Mouse (Mus musculus) megakaryocyte, adult 5-6 weeks (primary cell): ENCODE measurements around the gene Chpt1. TPM values are rescaled to one million over a fixed set of nuclear protein-coding genes. Genes with fewer than 3 reads are reported as not detected.
A peak's percentile ranks its signal among the peaks of the same experiment; 100 is the strongest.
"Not testable (repeated sequence)": the region's sequence is repeated elsewhere in the genome, so short reads cannot be mapped to it uniquely, and the experiment has no call there.

ENCODE experiments used
- ATAC-seq: 2 replicates; pipeline ENCODE4 v1.8.0; 2016; ENCODE audit warnings: mild to moderate bottlenecking, inconsistent platforms; ENCODE audit not compliant: poor library complexity, severe bottlenecking
- total RNA-seq, 2 experiments: library from RNA; stranded (forward) in 1 of 2; stranded (reverse) in 1 of 2; fragments of 153-499, 151-499 nt in 1 of 2; fragments of 221-1000, 200-1000 nt in 1 of 2; gene quantifications; 2 replicates each; pipeline versions ENCODE4 v1.2.3 to v1.2.4; 2015 to 2017

Chpt1 gene
- total RNA-seq, 2 experiments from 2014 or later = 15.5 to 19.5 TPM

DNA sequence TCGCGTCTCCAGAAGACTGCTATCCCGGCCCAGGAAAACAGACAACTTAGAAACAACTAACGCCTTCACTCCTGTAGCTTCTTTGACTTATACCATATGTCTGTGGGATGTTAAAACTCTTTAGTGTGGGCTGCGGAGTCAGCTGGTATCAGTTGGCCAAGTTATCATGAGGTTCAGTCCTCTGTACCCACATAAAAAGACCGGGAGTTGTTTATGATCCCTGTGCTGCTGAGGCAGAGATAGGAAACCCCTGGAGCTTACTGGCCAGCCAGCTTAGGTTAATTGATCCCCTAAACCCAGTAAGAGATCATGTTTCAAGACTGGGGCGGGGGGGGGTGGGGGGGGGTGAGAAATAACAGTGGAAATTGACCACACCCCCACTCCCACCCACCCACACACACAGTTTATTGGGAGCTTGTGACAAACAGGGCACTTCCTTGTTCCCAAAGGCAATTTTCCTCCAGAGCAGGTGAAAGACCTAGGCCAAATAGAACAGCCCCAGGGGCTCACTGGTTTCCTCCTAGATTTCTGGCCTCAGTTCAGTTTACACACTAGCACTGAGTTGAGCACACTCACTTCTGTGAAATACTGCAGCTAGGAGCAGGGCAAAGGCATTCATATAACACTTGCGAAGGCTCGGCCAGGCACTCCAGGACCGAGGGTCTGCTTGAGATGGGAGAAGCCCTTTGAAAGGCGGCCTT, 6.9 kb downstream of the Chpt1 start:
- ATAC-seq = no peak

DNA sequence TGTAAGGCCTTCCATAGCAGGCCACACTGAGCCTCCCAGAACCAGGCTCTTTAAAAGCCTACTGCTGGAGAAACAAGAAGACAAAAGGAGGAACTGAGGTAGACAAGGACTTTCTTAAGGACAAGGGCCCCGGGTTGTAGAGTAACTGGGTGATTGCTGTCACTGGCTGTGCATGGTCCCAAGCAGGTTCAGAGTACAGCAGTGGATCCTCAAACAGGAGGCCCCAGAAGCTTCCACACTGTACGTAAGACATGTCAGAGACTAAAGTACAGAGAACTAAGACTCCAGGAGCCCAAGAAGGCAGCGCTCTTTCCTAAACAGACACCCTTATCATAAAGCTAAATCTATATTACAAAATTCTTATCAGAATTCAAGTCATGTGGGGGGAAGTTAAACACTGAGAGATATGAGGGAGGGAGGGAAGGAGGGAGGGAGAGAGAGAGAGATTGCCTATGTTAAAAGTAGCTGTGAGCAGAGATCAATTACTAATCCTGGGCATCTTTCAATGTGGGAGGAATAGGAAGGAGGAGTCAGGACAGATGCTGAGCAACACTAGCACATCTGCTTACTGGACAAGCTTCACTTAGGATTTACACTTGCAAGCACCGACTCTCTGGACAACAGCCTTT, 8.8 kb downstream of the Chpt1 start:
- ATAC-seq = peak; percentile 31

DNA sequence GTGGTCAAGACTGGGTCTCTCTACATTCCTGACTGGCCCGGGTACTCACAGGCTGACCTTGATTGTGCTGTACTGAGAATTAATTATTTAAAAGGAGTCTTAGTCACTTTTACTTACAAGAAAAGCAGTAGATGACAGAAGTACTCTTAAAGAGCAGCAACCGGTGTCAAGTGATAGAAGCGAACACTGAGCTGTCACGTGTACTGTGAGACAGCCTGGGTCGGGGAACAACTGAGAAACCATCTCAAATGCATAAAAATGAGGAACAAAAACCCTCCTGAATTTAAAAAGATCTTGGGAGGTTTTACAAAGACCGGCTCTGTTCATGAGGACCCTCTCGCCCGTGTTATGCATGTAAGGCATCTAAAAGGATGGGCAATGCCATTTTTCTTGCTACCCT, 11.2 kb downstream of the Chpt1 start:
- ATAC-seq = peak; percentile 30; the same call in 1 of the 2 replicates

DNA sequence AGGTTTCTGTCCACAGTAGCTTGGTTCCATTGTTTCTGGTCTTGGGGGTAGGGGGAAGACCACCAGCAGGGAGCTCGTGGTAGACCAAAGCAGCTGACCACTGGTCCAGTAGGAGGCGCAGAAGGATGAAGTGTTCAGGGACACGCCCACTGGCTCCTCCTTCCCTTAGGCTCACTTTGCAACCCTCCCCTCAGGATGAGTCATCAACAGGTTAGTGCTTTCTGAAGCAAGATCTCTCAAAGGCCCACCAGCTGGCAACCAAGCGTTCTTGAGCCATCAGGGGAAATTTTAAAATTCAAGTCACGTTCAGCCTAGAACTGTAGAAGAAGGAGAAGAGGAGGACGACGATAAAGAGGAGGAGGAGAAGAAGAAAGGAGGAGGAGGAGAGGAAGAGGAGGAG, 12.2 kb downstream of the Chpt1 start:
- peak; percentile 87 for ATAC-seq

DNA sequence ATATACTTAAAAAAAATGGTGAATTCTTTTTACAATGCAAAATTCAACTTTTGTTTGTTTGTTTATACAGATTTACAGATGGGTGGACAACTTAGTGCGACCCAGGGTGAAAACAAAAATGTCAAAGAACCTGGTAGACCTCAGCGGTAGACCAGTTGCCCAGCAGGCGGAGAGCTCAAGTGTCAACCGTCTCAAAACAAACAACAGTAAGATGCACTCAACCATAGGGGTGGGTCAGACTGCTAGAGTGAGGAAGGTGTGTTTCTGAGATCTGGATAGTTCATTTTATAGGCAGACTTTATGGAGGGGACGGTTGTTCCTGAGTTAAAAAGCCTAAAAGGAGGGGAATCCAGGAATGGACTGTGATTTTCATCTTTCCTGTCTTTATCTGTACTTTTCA, 15.2 kb downstream of the Chpt1 start:
- no peak for ATAC-seq

DNA sequence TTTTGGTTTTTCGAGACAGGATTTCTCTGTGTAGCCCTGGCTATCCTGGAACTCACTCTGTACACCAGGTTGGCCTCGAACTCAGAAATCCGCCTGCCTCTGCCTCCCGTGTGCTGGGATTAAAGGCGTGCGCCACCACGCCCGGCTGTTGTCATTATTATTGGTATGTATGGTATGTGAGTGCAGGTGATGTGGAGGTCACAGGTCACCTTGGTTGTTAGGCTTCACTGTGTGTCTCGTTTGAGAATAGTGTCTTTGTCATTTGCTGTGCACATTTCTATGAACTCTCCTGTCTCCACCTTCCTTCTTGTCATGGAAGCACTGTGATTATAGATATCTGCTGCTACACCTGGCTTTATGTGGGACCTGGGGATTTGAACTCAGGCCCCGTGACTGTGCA, 21.0 kb downstream of the Chpt1 start:
- not testable (repeated sequence) for ATAC-seq

DNA sequence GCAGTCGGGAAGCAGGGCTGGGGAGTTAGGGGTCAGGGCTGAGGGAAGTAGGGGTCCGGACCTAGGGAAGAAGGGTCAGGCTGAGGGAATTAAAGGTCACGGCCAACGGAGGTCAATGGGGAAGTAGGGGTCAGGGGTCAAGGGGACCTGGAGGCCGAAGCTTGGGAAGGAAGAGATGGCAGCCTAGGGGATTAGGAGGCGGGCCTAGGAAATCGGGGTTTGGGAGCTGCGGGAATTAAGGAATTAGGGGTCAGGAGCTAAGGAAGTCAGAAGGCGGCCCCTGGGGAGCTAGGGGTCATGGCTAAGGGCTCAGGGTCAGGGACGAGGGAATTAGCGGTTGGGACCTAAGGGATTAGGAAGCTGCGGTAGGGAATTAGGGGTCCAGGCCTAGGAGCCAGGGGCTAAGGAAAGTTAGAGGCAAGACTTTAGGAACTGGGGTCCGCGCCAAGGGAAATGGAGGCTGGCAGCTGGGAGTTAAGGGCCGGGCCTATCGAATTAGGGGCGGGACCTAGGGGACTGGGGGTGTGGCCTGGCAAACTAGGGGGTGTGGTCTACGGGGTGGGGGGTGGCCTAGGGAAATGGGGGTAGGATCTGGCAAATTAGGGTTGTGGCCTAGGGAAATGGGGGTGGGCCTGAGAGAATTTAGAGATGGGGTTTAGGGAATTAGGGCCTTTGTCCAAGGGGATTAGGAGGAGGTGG, 43.6 kb downstream of the Chpt1 start:
- ATAC-seq = no peak

DNA sequence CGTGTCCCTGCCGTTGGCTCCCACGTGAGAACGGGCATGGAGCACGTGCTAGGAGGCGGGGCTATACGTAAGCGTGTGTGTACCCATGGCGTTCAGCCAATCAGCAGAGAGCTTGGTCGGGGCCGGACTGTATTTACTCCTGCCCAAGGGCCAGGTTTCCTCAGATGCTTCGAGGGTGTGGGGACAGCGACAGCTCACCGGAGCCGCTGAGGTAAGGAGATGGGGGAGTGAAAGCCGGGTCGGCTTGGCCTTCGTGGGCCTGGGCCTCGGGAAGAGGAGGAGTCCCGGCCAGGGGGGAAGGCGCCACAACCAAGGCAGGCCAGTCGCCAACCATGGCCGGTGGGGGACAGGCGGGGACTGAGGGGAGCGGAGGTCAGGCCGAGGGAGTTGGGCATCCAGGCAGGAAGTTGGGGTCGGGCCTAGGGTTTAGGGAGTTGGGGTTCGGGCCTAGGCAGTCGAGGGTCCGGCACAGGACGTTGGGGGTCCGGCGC, 44.3 kb downstream of the Chpt1 start, which contains the start of gene Sycp3:
Gene Sycp3, plus strand, starts transcription at position 68 of the 491 bp plus-strand sequence.
- ATAC-seq = no peak

DNA sequence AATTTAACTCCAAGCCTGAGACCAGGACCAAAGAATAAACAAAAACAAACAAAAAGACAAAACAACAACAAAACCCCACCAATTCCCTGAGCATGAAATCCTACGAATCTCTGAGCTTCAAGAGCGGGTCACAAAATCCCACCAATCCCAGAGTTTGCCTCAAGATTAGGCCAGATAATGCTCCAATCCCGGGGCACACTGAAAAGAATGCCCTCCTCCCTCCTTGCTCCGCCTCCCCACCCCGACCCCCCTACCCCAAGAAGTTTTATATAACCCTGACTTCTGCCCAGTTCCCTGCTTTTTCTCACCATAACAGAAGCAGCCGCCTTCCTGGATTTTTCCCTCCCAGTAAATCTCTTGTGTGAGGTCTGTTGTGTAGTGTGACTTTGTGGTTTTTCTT, 46.1 kb downstream of the Chpt1 start:
- no peak for ATAC-seq

DNA sequence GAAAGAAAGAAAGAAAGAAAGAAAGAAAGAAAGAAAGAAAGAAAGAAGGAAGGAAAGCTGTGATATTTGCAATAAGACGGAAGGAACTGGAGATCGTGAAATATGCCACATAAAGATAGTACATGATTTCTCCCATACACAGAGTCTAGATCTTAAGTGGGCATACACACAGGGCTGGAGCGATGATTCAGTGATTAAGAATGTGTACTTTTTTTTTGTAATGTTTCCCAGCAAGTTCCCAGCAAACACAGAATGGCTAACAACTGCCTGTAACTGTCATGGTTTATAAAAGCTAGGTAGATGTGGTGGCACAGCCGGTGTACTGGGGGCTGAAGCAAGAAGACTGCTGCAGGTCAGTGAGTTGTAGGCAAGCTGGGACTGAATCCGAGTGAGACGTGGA, 51.9 kb downstream of the Chpt1 start:
- ATAC-seq = no peak

DNA sequence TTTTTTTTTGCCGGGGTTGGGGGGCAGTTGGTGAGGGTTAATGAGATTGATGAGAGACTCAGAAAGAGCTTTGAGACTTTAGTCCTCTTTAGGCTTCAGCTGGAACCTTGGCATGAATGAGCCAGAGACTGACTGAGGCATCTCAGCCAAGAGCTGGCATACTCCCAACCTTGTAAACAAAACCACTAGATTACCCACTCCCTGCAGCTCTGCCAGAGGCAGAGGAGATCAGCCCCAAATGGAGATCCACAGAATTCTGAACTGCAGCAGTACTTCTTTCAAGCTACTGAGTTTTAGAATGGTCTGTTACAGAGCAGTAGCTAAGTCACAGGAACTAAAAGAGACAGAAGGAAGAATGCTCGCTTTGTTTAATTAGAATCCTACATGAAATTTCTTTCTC, 52.7 kb downstream of the Chpt1 start:
- no peak for ATAC-seq

DNA sequence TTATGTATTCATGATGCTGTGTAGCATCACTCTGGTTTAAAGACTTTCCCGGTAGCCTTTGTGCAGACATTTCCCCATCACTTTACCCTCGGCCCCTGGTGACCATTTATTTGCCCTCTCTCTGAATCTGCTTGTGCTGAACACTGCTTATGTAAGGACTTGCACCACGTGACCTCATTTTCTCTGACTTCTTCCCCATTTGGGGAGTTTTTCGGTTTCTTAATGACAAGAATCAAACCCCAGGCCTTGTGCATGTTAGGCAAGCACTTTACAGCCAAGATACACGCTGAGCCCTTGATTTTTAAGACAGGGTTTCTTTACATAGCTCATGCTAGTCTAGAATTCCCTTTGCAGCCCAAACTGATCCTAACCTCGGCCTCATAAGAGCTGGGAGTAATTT, 62.6 kb downstream of the Chpt1 start:
- peak; percentile 85 for ATAC-seq

DNA sequence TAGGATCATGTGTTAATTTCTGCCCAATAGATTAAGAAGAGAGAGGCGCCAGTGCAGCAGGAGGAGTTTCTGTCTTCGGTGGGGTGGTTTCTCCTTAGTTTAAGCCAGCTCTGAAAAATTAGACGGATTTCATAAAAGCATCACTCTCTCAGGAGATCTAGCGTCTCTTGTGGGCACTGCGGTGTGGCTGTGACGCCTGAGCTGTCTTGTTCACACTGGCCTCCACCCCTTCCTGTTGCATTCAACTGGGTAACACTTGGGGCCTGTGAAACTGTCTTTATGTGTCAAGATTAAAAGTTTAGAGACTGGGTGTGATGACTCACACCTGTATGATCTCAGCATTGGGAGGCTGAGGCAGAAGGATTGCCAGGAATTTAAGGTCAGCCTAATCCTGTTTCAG, 75.9 kb downstream of the Chpt1 start:
- peak; percentile 78 for ATAC-seq

DNA sequence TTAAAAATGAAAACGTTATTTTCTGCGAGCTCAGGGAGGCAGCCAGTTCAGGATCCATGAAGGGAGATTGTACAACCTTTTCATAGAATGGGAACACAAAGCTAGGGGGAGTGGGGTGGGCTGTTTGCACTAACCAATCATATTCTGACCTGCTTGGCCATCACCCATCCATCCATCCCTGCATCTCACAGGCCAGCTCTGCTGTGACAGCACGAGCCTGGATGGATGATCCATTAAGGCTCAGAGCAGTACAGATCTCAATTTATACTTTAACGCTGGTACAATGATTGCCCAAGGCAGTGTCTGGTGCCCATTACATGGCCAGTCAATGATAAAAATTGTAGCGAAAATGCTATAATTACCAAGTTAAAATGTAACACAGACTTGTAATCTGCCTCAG, 77.0 kb downstream of the Chpt1 start:
- ATAC-seq = no peak

DNA sequence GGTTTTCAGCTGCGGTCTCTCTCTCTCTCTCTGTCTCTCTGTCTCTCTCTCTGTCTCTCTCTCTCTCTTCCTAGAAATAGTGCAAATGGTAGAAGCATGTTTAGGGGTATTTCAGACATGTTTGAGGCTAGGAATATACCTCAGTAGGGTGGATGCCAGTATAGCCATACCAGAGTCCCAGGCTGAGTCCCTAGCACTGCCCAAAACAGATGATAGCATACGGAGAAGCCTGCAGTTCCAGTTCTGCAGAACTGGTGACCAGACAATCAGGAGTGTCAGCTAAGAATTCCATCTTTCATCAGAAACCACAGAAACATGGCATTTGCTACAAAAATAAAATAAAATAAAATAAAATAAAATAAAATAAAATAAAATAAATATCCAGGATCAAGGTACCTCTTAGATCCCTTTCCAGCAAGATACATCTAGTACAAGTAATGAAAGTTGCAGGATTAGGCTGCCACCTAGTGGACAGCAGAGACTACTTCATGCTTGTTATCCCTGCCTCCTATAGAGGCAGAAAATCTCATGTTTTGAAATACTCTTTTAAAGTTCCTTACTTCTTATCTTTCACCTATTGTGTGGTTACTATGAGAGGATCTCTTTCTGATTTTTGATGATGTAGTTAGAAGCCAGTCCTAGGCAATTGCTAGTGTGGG, 77.6 kb downstream of the Chpt1 start:
- peak; percentile 82 for ATAC-seq

DNA sequence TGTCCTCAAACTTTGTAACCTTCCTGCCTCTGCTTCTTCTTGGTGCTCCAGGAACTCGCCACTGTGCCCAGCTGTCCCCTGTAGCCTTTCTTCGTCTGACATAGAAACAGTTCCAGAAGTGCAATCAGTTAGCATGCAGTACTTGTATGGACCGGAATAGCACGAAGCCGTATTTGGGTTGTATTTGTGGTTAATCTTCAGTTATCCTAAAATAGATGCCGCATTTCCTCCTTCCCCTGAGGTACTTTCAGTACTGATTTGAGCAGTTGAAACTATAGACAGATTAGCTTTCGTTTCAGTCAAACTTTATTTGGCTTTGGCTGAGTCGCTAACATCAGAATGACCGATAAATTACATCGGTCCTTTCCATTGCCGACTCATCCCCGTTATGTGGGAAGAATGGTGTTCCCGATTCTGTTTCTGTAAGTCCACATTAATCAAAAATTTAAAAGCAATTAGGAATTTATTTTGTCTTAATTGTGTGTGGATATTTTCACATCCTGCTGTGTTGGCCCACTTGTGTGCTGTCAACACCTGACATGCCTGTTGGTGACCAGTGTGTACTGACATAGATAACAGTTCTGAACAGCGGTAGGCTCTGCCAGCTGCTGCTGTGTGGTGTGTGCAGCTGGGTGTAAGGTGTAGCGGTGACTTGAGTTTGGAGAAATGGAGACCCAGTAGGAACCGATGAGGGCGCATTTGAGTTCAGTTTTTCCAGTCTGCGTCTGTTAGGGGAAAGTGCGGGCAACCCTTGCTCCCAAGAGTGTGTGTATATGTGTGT, 83.0 kb downstream of the Chpt1 start:
- peak; percentile 62 for ATAC-seq

DNA sequence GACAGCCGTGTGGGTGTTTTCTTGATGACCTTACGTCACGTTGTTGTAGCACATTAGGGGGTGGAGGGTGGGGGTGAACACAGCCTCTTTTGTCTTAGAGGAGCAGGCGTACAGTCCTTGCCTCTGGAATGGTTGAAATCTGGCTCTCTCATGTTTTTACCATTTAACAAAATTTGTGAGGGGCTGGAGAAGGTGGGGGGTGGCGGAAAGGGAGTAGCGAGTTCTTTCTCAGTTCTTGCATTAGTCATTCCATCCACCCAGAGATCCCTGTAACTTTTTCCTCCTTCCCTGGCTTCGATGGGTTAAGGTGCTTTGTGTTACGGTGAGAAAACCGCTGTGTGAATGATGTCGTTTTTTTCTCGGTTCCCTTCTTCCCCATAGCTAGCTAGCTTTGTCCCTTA, 83.7 kb downstream of the Chpt1 start:
- peak; percentile 14 for ATAC-seq

DNA sequence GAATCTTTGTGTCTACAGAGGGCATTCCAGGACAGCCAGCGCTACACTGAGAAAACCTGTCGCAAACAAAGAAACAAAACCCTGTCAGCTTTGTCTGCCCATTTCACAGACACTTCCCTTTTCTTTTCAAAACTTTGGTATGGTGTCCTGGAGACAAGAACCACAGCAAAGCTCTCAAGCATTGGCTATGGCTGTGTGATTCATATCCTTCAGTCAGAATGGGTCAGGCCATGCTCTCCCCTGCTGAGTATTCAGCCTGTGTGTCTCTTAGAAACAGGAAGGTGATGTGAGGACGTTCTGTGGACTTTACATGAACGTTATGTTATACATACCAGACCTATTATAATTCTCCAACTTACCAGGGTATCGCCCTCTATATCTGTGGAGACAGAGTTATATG, 86.2 kb downstream of the Chpt1 start:
- peak; percentile 77 for ATAC-seq

DNA sequence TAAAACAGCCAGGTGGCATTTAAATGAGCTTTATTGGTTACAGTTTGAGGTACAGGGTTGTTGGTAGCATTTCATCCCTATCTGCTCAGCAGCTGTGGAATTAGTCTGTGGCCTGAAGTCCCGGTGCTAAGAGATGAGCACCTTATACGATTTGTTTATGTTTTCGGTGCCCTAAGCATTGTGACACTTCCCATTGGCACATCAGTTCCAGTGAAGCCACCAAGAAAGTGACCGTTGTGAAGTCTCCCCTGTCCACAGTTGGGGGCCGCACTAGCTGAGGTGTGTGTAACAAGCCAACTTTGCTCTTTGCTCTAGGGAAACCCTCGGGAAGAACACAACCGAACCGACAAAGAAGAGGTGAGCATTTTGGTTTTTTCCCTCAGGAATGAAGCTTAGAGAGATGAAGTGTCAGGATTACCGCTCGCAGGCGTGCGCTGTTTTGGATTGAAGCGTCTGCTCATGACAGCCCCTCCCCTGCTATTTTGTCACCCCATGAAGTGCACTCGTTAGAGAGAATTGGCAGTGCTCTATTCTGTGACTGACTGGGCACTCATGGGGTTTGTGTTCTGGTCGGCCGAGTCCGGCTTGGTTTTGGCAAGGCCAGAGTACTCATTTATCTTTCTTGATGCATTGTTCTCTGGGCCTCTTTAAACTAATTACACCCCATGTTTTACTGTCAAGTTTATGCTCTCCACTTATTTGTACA, 91.4 kb downstream of the Chpt1 start:
- peak; percentile 47 for ATAC-seq

DNA sequence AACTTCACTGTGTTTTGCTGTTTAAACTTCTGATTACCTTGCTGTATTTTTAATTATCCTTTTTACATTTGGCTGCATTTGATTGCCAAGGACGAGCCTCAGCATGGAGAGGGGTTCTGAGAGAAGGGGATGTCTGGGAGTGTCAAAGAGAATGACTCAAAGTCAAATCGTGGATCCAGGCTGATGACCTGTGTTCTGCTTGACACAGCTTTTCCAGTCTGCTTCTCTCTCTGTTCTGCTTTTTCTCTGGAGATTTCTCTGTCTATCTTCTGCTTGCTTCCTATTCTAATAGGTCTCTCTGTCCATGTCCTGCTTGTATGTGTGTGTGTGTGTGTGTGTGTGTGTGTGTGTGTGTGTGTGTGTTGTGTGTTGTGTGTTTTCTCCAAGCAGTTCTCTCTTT, 94.1 kb downstream of the Chpt1 start:
- ATAC-seq = peak; percentile 29; the same call in 1 of the 2 replicates
